Mouse (Mus musculus) intestine, embryonic 15.5 days (tissue): ENCODE measurements around the gene A930017K11Rik. TPM values are rescaled to one million over a fixed set of nuclear protein-coding genes. Genes with fewer than 3 reads are reported as not detected.

ENCODE experiments used
- ATAC-seq: fragments of 200-750 bp; cut with Nextera tagmentation; 2 replicates; pipeline ENCODE4 v1.8.0; 2017; ENCODE audit warnings: moderate TSS enrichment, moderate library complexity
- H3K27ac ChIP-seq: fragments of 300-500 bp; sonication (generic); 2 replicates; pipeline ENCODE4 v1.5.1; 2015; ENCODE audit warnings: mild to moderate bottlenecking, inconsistent platforms
- H3K27me3 ChIP-seq: fragments of 300-500 bp; sonication (generic); replicated peaks from 2 replicates; pipeline ENCODE4 v1.6.1; 2015; ENCODE audit warnings: inconsistent platforms
- H3K36me3 ChIP-seq: fragments of 300-500 bp; sonication (generic); 2 replicates; pipeline ENCODE4 v1.6.1; 2015; ENCODE audit warnings: inconsistent platforms
- H3K4me1 ChIP-seq: fragments of 300-500 bp; sonication (generic); replicated peaks from 2 replicates; pipeline ENCODE4 v1.6.1; 2015; ENCODE audit warnings: inconsistent platforms
- H3K4me2 ChIP-seq: fragments of 300-500 bp; sonication (generic); replicated peaks from 2 replicates; pipeline ENCODE4 v1.6.1; 2015; ENCODE audit warnings: mild to moderate bottlenecking, inconsistent platforms
- H3K4me3 ChIP-seq: fragments of 300-500 bp; sonication (generic); replicated peaks from 2 replicates; pipeline ENCODE4 v1.5.1; 2015; ENCODE audit warnings: inconsistent platforms
- H3K9ac ChIP-seq: fragments of 300-500 bp; sonication (generic); 2 replicates; pipeline ENCODE4 v1.6.1; 2015; ENCODE audit warnings: inconsistent platforms
- H3K9me3 ChIP-seq: fragments of 300-500 bp; sonication (generic); 2 replicates; pipeline ENCODE4 v1.6.1; 2016; ENCODE audit warnings: inconsistent platforms
- WGBS: fragments of 180-500 bp; shearing (Covaris S2); methylation state at CpG from one replicate; pipeline ENCODE4 v1.1.7; 2015; 5-methylcytosine and 5-hydroxymethylcytosine counted together
- polyA plus RNA-seq: library from polyadenylated mRNA; unstranded; fragments of >200 nt; fragmentation: Nextera tagmentation; extraction: Ambion mirVana; gene quantifications from 2 replicates; pipeline ENCODE4 v1.2.1, GENCODE M21; 2015

The A930017K11Rik gene
- polyA plus RNA-seq, 1 experiment from 2014 or later = 0.28 TPM

DNA sequence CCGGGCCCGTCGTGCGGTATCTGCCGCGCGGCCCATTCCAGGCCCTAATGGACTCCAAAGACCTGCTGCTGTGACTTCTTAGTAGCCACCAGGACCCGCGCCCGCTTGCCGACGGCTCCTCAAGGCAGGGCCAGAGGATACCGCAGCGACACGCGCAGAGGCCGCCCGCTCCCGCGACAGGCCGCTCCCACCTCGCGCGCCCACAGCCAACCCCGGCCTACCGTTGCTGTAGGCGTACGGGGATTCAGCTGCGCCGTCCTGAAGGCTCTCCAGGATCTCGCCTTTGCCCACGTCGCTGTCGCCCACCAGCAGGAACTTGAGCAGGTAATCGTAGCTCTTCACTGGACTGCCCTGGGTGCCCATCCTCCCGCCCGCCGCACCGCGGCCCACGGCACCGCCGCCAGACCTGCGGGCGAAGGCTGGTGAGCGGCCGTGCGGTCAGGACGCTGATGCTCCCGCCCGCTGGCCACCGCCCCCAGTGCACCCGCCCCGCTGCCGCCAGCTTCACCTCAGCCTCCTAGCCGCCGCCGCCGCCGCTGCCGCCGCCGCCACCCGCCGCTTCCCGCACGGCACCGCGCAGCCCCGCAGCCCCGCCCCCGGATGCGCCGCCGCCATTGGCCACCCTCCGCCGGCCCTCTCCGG, 33.1 kb downstream of the A930017K11Rik start, which contains the start of gene Rab40c:
Gene Rab40c, minus strand, starts transcription at position 584 of the 642 bp plus-strand sequence.
- Histone ChIP-seq H3K27ac (peak within 1 kb of the TSS; percentile 93), H3K9ac (peak within 1 kb of the TSS; percentile 86), H3K27me3 (no peaks in the 10 kb centered on the region), H3K4me1 (peaks cover 29% of the 10 kb centered on the region), H3K4me2 (peak within 1 kb of the TSS; percentile 87), H3K9me3 (no peaks in the 10 kb centered on the region), H3K4me3 (peak within 1 kb of the TSS; percentile 98), H3K36me3 (no peaks in the 10 kb centered on the region)
- peak; percentile 5; the same call in 1 of the 2 replicates for ATAC-seq
- under 1% methylated on average over 55 of the region's 78 CpGs for WGBS

DNA sequence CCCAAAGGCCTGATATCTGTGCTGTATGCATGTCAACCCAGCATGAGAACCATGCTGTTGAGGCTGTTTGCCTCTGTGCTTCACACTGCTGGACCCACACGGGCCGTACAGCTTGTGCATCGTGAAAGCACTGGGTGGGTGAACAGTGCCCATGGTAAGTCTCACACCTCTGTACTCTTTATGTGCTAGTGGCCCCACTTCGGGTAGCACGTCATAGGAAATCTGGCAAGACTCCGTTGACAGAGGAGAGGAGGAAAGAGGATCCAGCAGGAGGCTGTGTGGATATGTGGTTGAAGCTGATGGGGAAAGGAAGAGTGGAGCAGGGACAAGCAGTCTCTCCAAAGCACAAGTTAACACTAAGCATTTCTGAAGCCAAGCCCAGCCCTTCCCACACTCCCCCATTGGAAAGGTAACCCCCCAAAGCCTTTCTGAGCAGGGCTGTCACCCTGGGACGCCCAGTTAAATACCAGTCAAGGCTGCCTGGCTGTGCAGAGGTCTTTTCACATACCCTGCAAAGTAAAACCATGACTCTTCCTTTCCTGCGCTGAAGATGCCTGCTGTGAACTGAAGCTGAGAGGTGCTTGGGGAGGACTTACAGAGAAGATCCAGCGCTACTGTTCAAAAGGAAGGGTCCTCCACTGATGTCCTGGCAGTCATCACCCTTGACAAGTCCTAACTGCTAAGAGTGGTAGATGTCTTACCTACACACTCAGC, 34.2 kb downstream of the A930017K11Rik start:
- Histone ChIP-seq H3K9ac (peak overlapping the region; percentile 86), H3K4me2 (peak overlapping the region; percentile 87), H3K4me3 (peak overlapping the region; percentile 98), H3K27me3 (no peaks in the 10 kb centered on the region), H3K27ac (no peak overlapping the region), H3K4me1 (peaks cover 33% of the 10 kb centered on the region), H3K36me3 (no peaks in the 10 kb centered on the region), H3K9me3 (no peaks in the 10 kb centered on the region)
- 77% methylated on average over 9 of the region's 9 CpGs for WGBS
- no peak for ATAC-seq

- H3K9me3 ChIP-seq = no peaks in the 10 kb centered on the region
- no peak overlapping the region for H3K4me3 ChIP-seq
- H3K36me3 ChIP-seq = no peaks in the 10 kb centered on the region
- H3K4me2 ChIP-seq = 0 out of 2 replicates have a peak overlapping the region, but pooled peaks have one; percentile 25
- no peak for ATAC-seq
- H3K9ac ChIP-seq = no peak overlapping the region
- H3K27me3 ChIP-seq = no peaks in the 10 kb centered on the region
- WGBS = 62% methylated on average over 8 of the region's 8 CpGs
- H3K27ac ChIP-seq = peak overlapping the region; percentile 33; the same call in 1 of the 2 replicates
- H3K4me1 ChIP-seq = peaks cover 33% of the 10 kb centered on the region
Observed at GRCm38 (mm10) chr17:25916931-25917647, 35.3 kb downstream of the A930017K11Rik start.

- Histone ChIP-seq H3K9ac (peak overlapping the region; percentile 10; the same call in 1 of the 2 replicates), H3K4me3 (no peak overlapping the region), H3K36me3 (no peaks in the 10 kb centered on the region), H3K4me1 (peaks cover 30% of the 10 kb centered on the region), H3K27me3 (no peaks in the 10 kb centered on the region), H3K4me2 (no peak overlapping the region), H3K27ac (no peak overlapping the region), H3K9me3 (no peaks in the 10 kb centered on the region)
- 74% methylated on average over 4 of the region's 4 CpGs for WGBS
- no peak for ATAC-seq
Observed at GRCm38 (mm10) chr17:25914295-25914694, 38.1 kb downstream of the A930017K11Rik start.

GRCm38 (mm10) chr17:25913877-25914275, 38.5 kb downstream of the A930017K11Rik start:
- no peak for ATAC-seq
- WGBS = 64% methylated on average over 1 of the region's 1 CpGs
- no peaks in the 10 kb centered on the region for H3K9me3 ChIP-seq
- no peaks in the 10 kb centered on the region for H3K36me3 ChIP-seq
- H3K27me3 ChIP-seq = no peaks in the 10 kb centered on the region
- H3K9ac ChIP-seq = peak overlapping the region; percentile 10; the same call in 1 of the 2 replicates
- no peak overlapping the region for H3K27ac ChIP-seq
- H3K4me3 ChIP-seq = no peak overlapping the region
- H3K4me1 ChIP-seq = peaks cover 28% of the 10 kb centered on the region
- no peak overlapping the region for H3K4me2 ChIP-seq

DNA sequence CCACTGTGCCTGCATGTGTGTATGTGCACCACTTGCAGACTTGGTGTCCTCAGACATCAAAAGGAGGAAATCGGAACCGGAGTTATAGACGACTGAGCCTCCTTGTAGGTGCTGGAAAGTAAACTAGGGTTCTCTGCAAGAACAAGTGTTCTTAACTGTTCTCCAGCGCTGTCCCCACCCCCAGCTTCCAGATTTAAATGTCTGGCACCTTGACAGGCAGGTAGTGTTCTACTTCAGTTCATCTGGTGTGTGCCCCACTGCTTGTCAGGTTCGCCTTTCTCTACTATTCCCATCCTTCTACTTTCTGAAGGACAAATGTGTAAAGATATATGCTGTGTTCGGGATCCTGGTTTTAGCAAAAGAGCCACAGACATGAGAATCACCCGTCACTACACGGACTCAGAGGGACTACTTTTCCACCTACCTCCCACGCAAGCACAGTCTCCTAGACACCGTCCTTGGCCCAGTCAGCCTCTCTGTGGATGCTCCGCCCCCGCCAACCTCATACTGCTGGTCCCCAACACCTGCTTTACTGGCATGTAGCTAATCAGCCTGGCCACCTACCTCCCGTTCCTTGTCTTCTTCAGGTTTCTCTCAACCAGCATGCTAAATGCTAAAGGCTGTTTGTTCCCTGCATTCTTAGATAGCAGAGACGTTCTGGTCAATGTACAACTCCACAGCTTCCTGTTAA, 39.0 kb downstream of the A930017K11Rik start:
- 78% methylated on average over 14 of the region's 14 CpGs for WGBS
- Histone ChIP-seq H3K9ac (no peak overlapping the region), H3K36me3 (no peaks in the 10 kb centered on the region), H3K27ac (no peak overlapping the region), H3K4me3 (no peak overlapping the region), H3K4me1 (peaks cover 23% of the 10 kb centered on the region), H3K4me2 (no peak overlapping the region), H3K27me3 (no peaks in the 10 kb centered on the region), H3K9me3 (no peaks in the 10 kb centered on the region)
- no peak for ATAC-seq

GRCm38 (mm10) chr17:25911816-25912215, 40.5 kb downstream of the A930017K11Rik start:
- Histone ChIP-seq H3K4me3 (no peak overlapping the region), H3K36me3 (no peaks in the 10 kb centered on the region), H3K9me3 (no peaks in the 10 kb centered on the region), H3K27me3 (no peaks in the 10 kb centered on the region), H3K9ac (no peak overlapping the region), H3K27ac (no peak overlapping the region), H3K4me1 (peaks cover 8% of the 10 kb centered on the region; the same call in 1 of the 2 replicates), H3K4me2 (no peak overlapping the region)
- ATAC-seq = no peak
- WGBS = 84% methylated on average over 4 of the region's 4 CpGs

DNA sequence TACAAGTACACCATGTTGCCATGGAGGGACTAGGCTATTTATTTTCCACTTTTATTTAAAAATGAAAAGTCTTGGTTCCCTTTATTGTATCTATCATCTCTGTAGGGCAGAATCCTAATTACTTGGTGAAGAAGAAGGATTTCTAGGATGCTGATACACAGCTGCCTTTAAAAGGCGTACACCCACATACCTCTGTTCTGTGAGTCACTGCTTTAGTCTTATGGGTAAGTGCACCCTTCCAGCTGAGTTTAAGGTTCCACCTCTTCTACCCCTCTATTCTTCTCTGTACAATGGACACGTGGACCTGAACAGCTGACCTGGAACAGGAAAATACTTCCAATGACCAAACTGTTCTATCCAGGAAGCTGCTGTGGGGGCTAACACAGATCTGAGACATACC, 44.7 kb downstream of the A930017K11Rik start:
- Histone ChIP-seq H3K4me3 (no peak overlapping the region), H3K27me3 (no peaks in the 10 kb centered on the region), H3K4me2 (no peak overlapping the region), H3K27ac (no peak overlapping the region), H3K9ac (no peak overlapping the region), H3K4me1 (no peaks in the 10 kb centered on the region), H3K9me3 (no peaks in the 10 kb centered on the region), H3K36me3 (no peaks in the 10 kb centered on the region)
- WGBS = 81% methylated on average over 2 of the region's 2 CpGs
- ATAC-seq = no peak

DNA sequence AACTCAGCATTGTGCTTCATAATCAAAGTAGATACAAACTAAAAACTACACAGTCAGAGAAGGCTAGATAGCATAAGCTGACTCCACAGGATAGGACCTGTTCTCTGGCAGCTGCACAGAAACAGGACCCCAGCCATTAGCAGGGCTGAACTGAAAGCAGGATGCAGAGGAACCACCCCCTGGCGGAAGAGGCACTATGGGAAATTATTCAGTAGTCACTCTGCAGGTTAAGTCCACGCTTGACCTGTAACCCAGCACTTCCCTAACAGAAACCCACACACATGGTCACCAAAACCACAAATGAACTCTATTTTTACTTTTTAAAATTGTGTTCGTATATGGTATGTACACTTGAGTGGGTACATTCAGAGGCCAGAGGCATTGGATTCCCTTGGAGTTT, 49.3 kb downstream of the A930017K11Rik start:
- Histone ChIP-seq H3K36me3 (peaks cover 5% of the 10 kb centered on the region), H3K4me3 (no peak overlapping the region), H3K9ac (no peak overlapping the region), H3K4me1 (no peaks in the 10 kb centered on the region), H3K27me3 (no peaks in the 10 kb centered on the region), H3K27ac (no peak overlapping the region), H3K4me2 (no peak overlapping the region), H3K9me3 (no peaks in the 10 kb centered on the region)
- no peak for ATAC-seq
- 88% methylated on average over 3 of the region's 3 CpGs for WGBS

DNA sequence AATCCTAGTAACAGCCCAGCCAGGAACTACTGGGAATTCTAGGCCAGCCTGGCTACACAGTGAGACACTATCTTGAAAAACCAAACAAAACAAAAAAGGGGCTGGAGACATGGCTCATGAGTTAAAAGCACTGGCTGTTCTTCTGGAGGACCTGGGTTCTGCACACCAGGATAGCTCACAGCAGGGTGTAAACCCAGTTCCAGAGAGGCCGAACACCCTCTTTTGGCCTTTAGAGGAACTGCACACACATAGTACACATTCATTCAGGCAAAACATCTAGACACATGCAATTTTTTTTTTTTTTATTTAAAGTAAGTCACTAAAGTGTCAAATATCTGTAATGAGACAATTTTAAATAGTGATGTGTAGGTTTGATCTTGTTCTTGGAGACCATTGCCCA, 52.2 kb downstream of the A930017K11Rik start:
- WGBS = 100% methylated on average over 1 of the region's 1 CpGs
- no peaks in the 10 kb centered on the region for H3K27me3 ChIP-seq

More for the DNA sequence above, 52.2 kb downstream of the A930017K11Rik start:
- no peak overlapping the region for H3K9ac ChIP-seq
- peaks cover 5% of the 10 kb centered on the region for H3K36me3 ChIP-seq
- no peaks in the 10 kb centered on the region for H3K4me1 ChIP-seq
- no peak overlapping the region for H3K4me2 ChIP-seq
- ATAC-seq = no peak
- no peak overlapping the region for H3K4me3 ChIP-seq
- no peak overlapping the region for H3K27ac ChIP-seq
- H3K9me3 ChIP-seq = no peaks in the 10 kb centered on the region
